Mouse (Mus musculus) left cerebral cortex, postnatal 25 days (tissue): ENCODE results near the gene Scgb2b19. TPM values are rescaled to one million over a fixed set of nuclear protein-coding genes. Genes with fewer than 3 reads are reported as not detected.
"Not testable (repeated sequence)": the region's sequence is repeated elsewhere in the genome, so short reads cannot be mapped to it uniquely, and the experiment has no call there.

ENCODE experiments used
- DNase-seq, 2 experiments: peaks; one replicate each; pipeline ENCODE4 v3.0.0; 2022; ENCODE audit warnings: low spot score in 2 of 2, mixed read lengths in 1 of 2
- intact Hi-C: fragments of 180-260 bp; cut with DNase I; formaldehyde crosslinking; loops from one replicate; pipeline ENCODE4 v1.15.1; 2025
- total RNA-seq, 2 experiments: library from RNA; stranded (reverse); gene quantifications; 2 replicates each; pipeline ENCODE4 v1.2.3; 2021

Gene Scgb2b19
- total RNA-seq, result not detected

- DNase-seq, intact Hi-C loops: not testable (repeated sequence)
These were observed at the start of gene Scgb2b19 for GRCm38 (mm10) chr7:33280238-33280637. Gene Scgb2b19 (minus strand): TSS chr7:33280338.

GRCm38 (mm10) chr7:33286991-33287390, 6.9 kb upstream of the Scgb2b19 start, which contains the start of gene Scgb1b19:
Gene Scgb1b19 (plus strand): TSS chr7:33287291.
- DNase-seq, intact Hi-C loops: not testable (repeated sequence)

Other genes starting within 250 kb of the Scgb2b19 start
- gene Scgb2b17, start 223.8 kb downstream of the Scgb2b19 start, total RNA-seq, result not detected
- gene Scgb1b17, start 216.9 kb downstream of the Scgb2b19 start, total RNA-seq, result not detected
- gene Scgb2b18, start 106.5 kb downstream of the Scgb2b19 start, total RNA-seq, result not detected
- gene Scgb1b18, start 94.8 kb downstream of the Scgb2b19 start, total RNA-seq, result not detected
- gene Scgb1b19, start 7.0 kb upstream of the Scgb2b19 start, total RNA-seq, result not detected
- not detected for gene Scgb2b20, start 86.0 kb upstream of the Scgb2b19 start, total RNA-seq
- not detected for gene Scgb1b20, start 92.9 kb upstream of the Scgb2b19 start, total RNA-seq
- gene Scgb2b21, start 240.1 kb upstream of the Scgb2b19 start, total RNA-seq, result not detected